Mouse (Mus musculus): Measurements from ENCODE around the gene Robo2. TPM values are rescaled to one million over a fixed set of nuclear protein-coding genes. Genes with fewer than 3 reads are reported as not detected.

Gene Robo2
- polyA plus RNA-seq, 1 experiment from 2014 or later: 34.4 TPM

- Histone ChIP-seq H3K4me1 (ENCODE audit: control insufficient read depth, insufficient read depth, low read length) (no peaks in the 10 kb centered on the region), H3K9ac (ENCODE audit: low read length) (no peak overlapping the region), H3K27me3 (ENCODE audit: control insufficient read depth, insufficient read depth, low read length) (no peaks in the 10 kb centered on the region), H3K4me2 (ENCODE audit: low read depth) (no peak overlapping the region), H3K27ac (ENCODE audit: low read depth, low read length) (no peak overlapping the region), H3K9me3 (ENCODE audit: control insufficient read depth, low read length) (no peaks in the 10 kb centered on the region), H3K4me3 (ENCODE audit: low read depth, low read length) (no peak overlapping the region), H3K36me3 (ENCODE audit: control insufficient read depth, insufficient read depth, low read length) (no peaks in the 10 kb centered on the region)
- DNase-seq (ENCODE audit: low spot score): no peak
- 50% methylated on average over 1 of the region's 1 CpGs for WGBS
- ATAC-seq (ENCODE audit: insufficient read depth, low FRiP score, low TSS enrichment): no peak
Observed at GRCm38 (mm10) chr16:74022281-74022978, 389.2 kb downstream of the Robo2 start.

GRCm38 (mm10) chr16:74005767-74006166 is 405.9 kb downstream of the Robo2 start:
- Histone ChIP-seq H3K4me1 (ENCODE audit: control insufficient read depth, insufficient read depth, low read length) (no peaks in the 10 kb centered on the region), H3K27me3 (ENCODE audit: control insufficient read depth, insufficient read depth, low read length) (no peaks in the 10 kb centered on the region), H3K4me2 (ENCODE audit: low read depth) (no peak overlapping the region), H3K9ac (ENCODE audit: low read length) (no peak overlapping the region), H3K27ac (ENCODE audit: low read depth, low read length) (no peak overlapping the region), H3K9me3 (ENCODE audit: control insufficient read depth, low read length) (no peaks in the 10 kb centered on the region), H3K36me3 (ENCODE audit: control insufficient read depth, insufficient read depth, low read length) (no peaks in the 10 kb centered on the region), H3K4me3 (ENCODE audit: low read depth, low read length) (no peak overlapping the region)
- DNase-seq (ENCODE audit: low spot score) (no peak), ATAC-seq (ENCODE audit: insufficient read depth, low FRiP score, low TSS enrichment) (no peak)
- 80% methylated on average over 3 of the region's 3 CpGs for WGBS

GRCm38 (mm10) chr16:74001331-74001730 is 410.3 kb downstream of the Robo2 start:
- H3K27me3 ChIP-seq (ENCODE audit: control insufficient read depth, insufficient read depth, low read length): no peaks in the 10 kb centered on the region
- H3K36me3 ChIP-seq (ENCODE audit: control insufficient read depth, insufficient read depth, low read length): no peaks in the 10 kb centered on the region
- no peak overlapping the region for H3K9ac ChIP-seq (ENCODE audit: low read length)
- no peak overlapping the region for H3K4me3 ChIP-seq (ENCODE audit: low read depth, low read length)
- no peaks in the 10 kb centered on the region for H3K9me3 ChIP-seq (ENCODE audit: control insufficient read depth, low read length)
- 78% methylated on average over 2 of the region's 2 CpGs for WGBS
- ATAC-seq (ENCODE audit: insufficient read depth, low FRiP score, low TSS enrichment): no peak
- H3K4me2 ChIP-seq (ENCODE audit: low read depth): no peak overlapping the region
- no peak overlapping the region for H3K27ac ChIP-seq (ENCODE audit: low read depth, low read length)
- H3K4me1 ChIP-seq (ENCODE audit: control insufficient read depth, insufficient read depth, low read length): no peaks in the 10 kb centered on the region
- no peak for DNase-seq (ENCODE audit: low spot score)

GRCm38 (mm10) chr16:73991212-73991611 is 420.4 kb downstream of the Robo2 start:
- Histone ChIP-seq H3K27me3 (ENCODE audit: control insufficient read depth, insufficient read depth, low read length) (no peaks in the 10 kb centered on the region), H3K4me3 (ENCODE audit: low read depth, low read length) (no peak overlapping the region), H3K9me3 (ENCODE audit: control insufficient read depth, low read length) (no peaks in the 10 kb centered on the region), H3K4me2 (ENCODE audit: low read depth) (no peak overlapping the region), H3K4me1 (ENCODE audit: control insufficient read depth, insufficient read depth, low read length) (no peaks in the 10 kb centered on the region), H3K27ac (ENCODE audit: low read depth, low read length) (no peak overlapping the region), H3K36me3 (ENCODE audit: control insufficient read depth, insufficient read depth, low read length) (no peaks in the 10 kb centered on the region), H3K9ac (ENCODE audit: low read length) (no peak overlapping the region)
- no peak for DNase-seq (ENCODE audit: low spot score)
- 70% methylated on average over 6 of the region's 6 CpGs for WGBS
- no peak for ATAC-seq (ENCODE audit: insufficient read depth, low FRiP score, low TSS enrichment)

- ATAC-seq (ENCODE audit: insufficient read depth, low FRiP score, low TSS enrichment) (no peak), DNase-seq (ENCODE audit: low spot score) (no peak)
- H3K9ac ChIP-seq (ENCODE audit: low read length): no peak overlapping the region
Observed at GRCm38 (mm10) chr16:73969573-73969972, 442.1 kb downstream of the Robo2 start.

GRCm38 (mm10) chr16:73964366-73964926 is 447.2 kb downstream of the Robo2 start:
- Histone ChIP-seq H3K9ac (ENCODE audit: low read length) (no peak overlapping the region), H3K27ac (ENCODE audit: low read depth, low read length) (no peak overlapping the region), H3K4me2 (ENCODE audit: low read depth) (no peak overlapping the region), H3K4me1 (ENCODE audit: control insufficient read depth, insufficient read depth, low read length) (no peaks in the 10 kb centered on the region), H3K4me3 (ENCODE audit: low read depth, low read length) (no peak overlapping the region), H3K27me3 (ENCODE audit: control insufficient read depth, insufficient read depth, low read length) (no peaks in the 10 kb centered on the region), H3K9me3 (ENCODE audit: control insufficient read depth, low read length) (no peaks in the 10 kb centered on the region), H3K36me3 (ENCODE audit: control insufficient read depth, insufficient read depth, low read length) (no peaks in the 10 kb centered on the region)
- DNase-seq (ENCODE audit: low spot score): no peak
- ATAC-seq (ENCODE audit: insufficient read depth, low FRiP score, low TSS enrichment): no peak
- WGBS: 76% methylated on average over 5 of the region's 5 CpGs

More at GRCm38 (mm10) chr16:73969573-73969972, 442.1 kb downstream of the Robo2 start:
- H3K4me2 ChIP-seq (ENCODE audit: low read depth): no peak overlapping the region
- H3K4me1 ChIP-seq (ENCODE audit: control insufficient read depth, insufficient read depth, low read length): no peaks in the 10 kb centered on the region
- no peak overlapping the region for H3K4me3 ChIP-seq (ENCODE audit: low read depth, low read length)
- no peaks in the 10 kb centered on the region for H3K36me3 ChIP-seq (ENCODE audit: control insufficient read depth, insufficient read depth, low read length)
- H3K27me3 ChIP-seq (ENCODE audit: control insufficient read depth, insufficient read depth, low read length): no peaks in the 10 kb centered on the region
- no peak overlapping the region for H3K27ac ChIP-seq (ENCODE audit: low read depth, low read length)
- WGBS: 82% methylated on average over 7 of the region's 7 CpGs
- H3K9me3 ChIP-seq (ENCODE audit: control insufficient read depth, low read length): no peaks in the 10 kb centered on the region

- Histone ChIP-seq H3K4me2 (ENCODE audit: low read depth) (no peak overlapping the region), H3K27ac (ENCODE audit: low read depth, low read length) (no peak overlapping the region), H3K4me3 (ENCODE audit: low read depth, low read length) (no peak overlapping the region), H3K4me1 (ENCODE audit: control insufficient read depth, insufficient read depth, low read length) (no peaks in the 10 kb centered on the region), H3K36me3 (ENCODE audit: control insufficient read depth, insufficient read depth, low read length) (no peaks in the 10 kb centered on the region), H3K27me3 (ENCODE audit: control insufficient read depth, insufficient read depth, low read length) (no peaks in the 10 kb centered on the region), H3K9me3 (ENCODE audit: control insufficient read depth, low read length) (no peaks in the 10 kb centered on the region), H3K9ac (ENCODE audit: low read length) (no peak overlapping the region)
- WGBS: 74% methylated on average over 6 of the region's 6 CpGs
- no peak for ATAC-seq (ENCODE audit: insufficient read depth, low FRiP score, low TSS enrichment)
- no peak for DNase-seq (ENCODE audit: low spot score)
Observed at GRCm38 (mm10) chr16:73959479-73959970, 452.1 kb downstream of the Robo2 start.

- no peak overlapping the region for H3K4me3 ChIP-seq (ENCODE audit: low read depth, low read length)
- H3K4me1 ChIP-seq (ENCODE audit: control insufficient read depth, insufficient read depth, low read length): no peaks in the 10 kb centered on the region
- H3K9me3 ChIP-seq (ENCODE audit: control insufficient read depth, low read length): no peaks in the 10 kb centered on the region
- no peak overlapping the region for H3K9ac ChIP-seq (ENCODE audit: low read length)
- 88% methylated on average over 1 of the region's 1 CpGs for WGBS
- no peaks in the 10 kb centered on the region for H3K27me3 ChIP-seq (ENCODE audit: control insufficient read depth, insufficient read depth, low read length)
- no peak overlapping the region for H3K27ac ChIP-seq (ENCODE audit: low read depth, low read length)
- no peak for DNase-seq (ENCODE audit: low spot score)
- H3K4me2 ChIP-seq (ENCODE audit: low read depth): no peak overlapping the region
- no peak for ATAC-seq (ENCODE audit: insufficient read depth, low FRiP score, low TSS enrichment)
- H3K36me3 ChIP-seq (ENCODE audit: control insufficient read depth, insufficient read depth, low read length): no peaks in the 10 kb centered on the region
Observed at GRCm38 (mm10) chr16:73958524-73958846, 453.1 kb downstream of the Robo2 start.

Measured in neural tube, embryonic 11.5 days (tissue).